Mouse (Mus musculus): ENCODE data around the gene Kif18a. TPM values are rescaled to one million over a fixed set of nuclear protein-coding genes. Genes with fewer than 3 reads are reported as not detected.

Kif18a gene
- polyA plus RNA-seq, 1 experiment, result 0.16 TPM

DNA sequence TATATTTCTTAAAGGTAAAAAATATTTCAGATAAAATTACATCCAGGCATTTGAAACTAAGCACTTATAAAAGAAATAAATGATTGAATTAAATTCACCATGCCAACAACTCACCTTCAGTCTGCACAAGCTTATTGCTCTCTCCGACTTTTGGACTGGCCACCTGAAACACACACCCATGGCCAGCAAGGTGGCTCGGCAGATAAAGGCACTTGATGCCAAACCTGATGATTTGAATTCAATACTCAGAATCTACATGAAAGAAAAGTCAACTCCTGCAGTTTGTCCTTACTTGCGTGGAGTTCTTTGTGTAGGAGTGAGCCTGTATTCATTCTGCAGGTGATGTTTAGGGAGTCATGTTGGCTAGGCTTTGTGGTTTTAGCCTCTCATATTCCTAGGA is 3.6 kb downstream of the Kif18a start:
- Histone ChIP-seq H3K4me3 (replicated peaks) (no peak overlapping the region), H3K36me3 (replicated peaks; ENCODE audit: low read length) (no peaks in the 10 kb centered on the region), H3K4me1 (peaks cover 27% of the 10 kb centered on the region), H3K27me3 (replicated peaks) (no peaks in the 10 kb centered on the region), H3K9me3 (no peaks in the 10 kb centered on the region)
- TF ChIP-seq GATA1 (IDR thresholded peaks at IDR 0.05; ENCODE audit: borderline replicate concordance, low read length) (no peak), FLI1 (IDR thresholded peaks at IDR 0.05; ENCODE audit: low read length) (no peak)

DNA sequence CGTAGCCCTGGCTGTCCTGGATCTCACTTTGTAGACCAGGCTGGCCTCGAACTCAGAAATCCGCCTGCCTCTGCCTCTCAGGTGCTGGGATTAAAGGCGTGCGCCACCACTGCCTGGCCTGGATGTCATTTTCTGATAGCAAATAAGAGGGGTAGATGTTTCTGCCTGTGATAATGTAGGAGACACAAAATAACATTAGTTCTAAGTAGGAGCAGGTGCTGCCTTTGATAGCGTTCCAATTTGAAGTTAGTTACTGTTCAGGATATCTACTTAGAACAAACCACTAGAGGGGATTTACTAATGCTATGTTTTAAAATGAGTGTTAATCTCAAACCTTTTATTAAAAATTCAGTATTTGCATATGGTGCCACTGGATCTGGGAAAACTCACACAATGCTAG is 8.8 kb downstream of the Kif18a start:
- no peak for TF ChIP-seq GATA1 (IDR thresholded peaks at IDR 0.05; ENCODE audit: borderline replicate concordance, low read length)
- TF ChIP-seq FLI1 (IDR thresholded peaks at IDR 0.05; ENCODE audit: low read length), result no peak
- H3K27me3 ChIP-seq (replicated peaks), result no peaks in the 10 kb centered on the region
- no peaks in the 10 kb centered on the region for H3K9me3 ChIP-seq
- peaks cover 43% of the 10 kb centered on the region for H3K36me3 ChIP-seq (replicated peaks; ENCODE audit: low read length)
- H3K4me1 ChIP-seq, result peaks cover 16% of the 10 kb centered on the region
- no peak overlapping the region for H3K4me3 ChIP-seq (replicated peaks)

DNA sequence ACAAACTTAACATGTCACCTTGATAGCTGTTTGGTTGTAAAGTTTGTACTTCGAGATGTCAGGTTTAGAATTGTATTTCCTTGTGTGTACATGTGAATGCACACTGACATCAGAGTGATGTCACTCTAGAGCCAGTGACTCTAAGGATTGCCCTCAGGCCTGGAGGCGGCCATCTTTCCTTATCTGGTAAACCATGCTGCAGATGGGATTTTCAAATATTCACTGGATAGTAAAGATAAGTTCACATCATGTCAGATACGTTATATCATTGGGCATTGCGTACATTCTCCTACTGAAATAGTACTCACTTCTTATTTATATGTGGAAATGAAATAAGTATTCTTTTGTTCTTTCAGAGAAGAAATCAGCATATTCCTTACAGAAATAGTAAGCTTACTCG is 15.7 kb downstream of the Kif18a start:
- Histone ChIP-seq H3K36me3 (replicated peaks; ENCODE audit: low read length) (peaks cover 48% of the 10 kb centered on the region), H3K27me3 (replicated peaks) (no peaks in the 10 kb centered on the region), H3K4me1 (no peaks in the 10 kb centered on the region), H3K4me3 (replicated peaks) (no peak overlapping the region), H3K9me3 (no peaks in the 10 kb centered on the region)
- no peak for TF ChIP-seq FLI1 (IDR thresholded peaks at IDR 0.05; ENCODE audit: low read length)
- no peak for TF ChIP-seq GATA1 (IDR thresholded peaks at IDR 0.05; ENCODE audit: borderline replicate concordance, low read length)

DNA sequence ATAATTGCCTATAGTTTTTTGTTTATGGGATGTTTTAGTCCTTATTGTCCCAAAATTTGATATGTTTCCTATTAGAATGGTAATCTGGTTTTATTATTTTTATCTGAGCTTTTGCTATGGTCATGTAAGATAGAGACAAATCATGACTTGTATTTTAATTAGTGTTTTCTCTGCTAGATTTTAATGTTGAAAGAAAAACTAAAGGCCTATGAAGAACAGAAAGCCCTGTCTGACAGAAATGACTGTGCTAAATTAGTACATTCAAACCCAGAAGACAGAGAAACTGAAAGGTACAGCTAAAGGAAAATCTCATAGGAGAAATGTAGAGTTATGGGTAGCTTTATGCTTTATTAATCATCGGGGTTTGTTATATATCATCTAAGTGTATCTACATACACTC is 17.6 kb downstream of the Kif18a start:
- TF ChIP-seq GATA1 (IDR thresholded peaks at IDR 0.05; ENCODE audit: borderline replicate concordance, low read length), result no peak
- TF ChIP-seq FLI1 (IDR thresholded peaks at IDR 0.05; ENCODE audit: low read length), result no peak
- Histone ChIP-seq H3K4me1 (no peaks in the 10 kb centered on the region), H3K36me3 (replicated peaks; ENCODE audit: low read length) (peaks cover 42% of the 10 kb centered on the region)

DNA sequence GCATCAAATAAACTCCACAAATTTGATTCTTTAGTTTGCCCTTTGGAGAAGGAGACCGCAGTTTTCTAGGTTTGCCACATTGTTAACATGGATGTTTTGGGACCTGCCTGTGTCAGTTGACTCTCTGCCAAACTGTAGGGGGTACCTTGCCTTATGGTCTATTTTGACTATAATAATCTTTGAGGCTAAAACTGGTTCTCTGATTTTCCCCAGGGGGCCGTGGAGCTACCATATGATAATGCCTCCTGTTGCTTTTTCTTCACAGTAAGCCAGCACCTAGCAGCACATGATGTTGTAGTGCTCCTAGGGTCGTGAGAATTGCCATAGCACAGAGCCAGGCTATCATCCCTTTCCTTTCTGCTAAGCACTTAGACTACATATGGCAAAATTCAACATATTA is 21.7 kb downstream of the Kif18a start:
- H3K36me3 ChIP-seq (replicated peaks; ENCODE audit: low read length), result peaks cover 44% of the 10 kb centered on the region
- H3K27me3 ChIP-seq (replicated peaks), result no peaks in the 10 kb centered on the region
- TF ChIP-seq FLI1 (IDR thresholded peaks at IDR 0.05; ENCODE audit: low read length) (no peak), GATA1 (IDR thresholded peaks at IDR 0.05; ENCODE audit: borderline replicate concordance, low read length) (no peak)

More for the DNA sequence above, 17.6 kb downstream of the Kif18a start:
- no peaks in the 10 kb centered on the region for H3K27me3 ChIP-seq (replicated peaks)
- H3K4me3 ChIP-seq (replicated peaks), result no peak overlapping the region
- no peaks in the 10 kb centered on the region for H3K9me3 ChIP-seq

DNA sequence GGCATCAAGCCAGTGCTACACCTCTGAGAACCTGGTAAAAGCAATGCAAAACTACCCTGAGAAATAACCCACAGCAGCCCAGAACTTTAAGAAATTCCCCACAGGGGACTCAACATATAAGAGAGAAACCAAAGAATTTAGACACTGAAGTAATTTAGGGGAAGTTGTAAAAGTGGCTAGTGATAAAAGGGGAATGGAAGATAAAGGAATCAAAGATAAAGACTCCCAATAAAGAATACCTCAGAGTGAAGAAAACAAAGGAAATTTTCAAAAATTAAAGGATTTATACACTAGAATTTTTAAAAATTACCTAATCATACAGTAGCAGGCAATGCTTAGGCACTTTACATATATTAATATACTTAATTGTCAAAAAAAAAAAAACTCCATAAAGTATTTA is 23.1 kb downstream of the Kif18a start:
- Histone ChIP-seq H3K9me3 (no peaks in the 10 kb centered on the region), H3K27me3 (replicated peaks) (no peaks in the 10 kb centered on the region), H3K4me1 (no peaks in the 10 kb centered on the region), H3K4me3 (replicated peaks) (no peak overlapping the region), H3K36me3 (replicated peaks; ENCODE audit: low read length) (peaks cover 48% of the 10 kb centered on the region)
- TF ChIP-seq GATA1 (IDR thresholded peaks at IDR 0.05; ENCODE audit: borderline replicate concordance, low read length), result no peak
- no peak for TF ChIP-seq FLI1 (IDR thresholded peaks at IDR 0.05; ENCODE audit: low read length)

More for the DNA sequence above, 21.7 kb downstream of the Kif18a start:
- H3K4me3 ChIP-seq (replicated peaks), result no peak overlapping the region
- no peaks in the 10 kb centered on the region for H3K4me1 ChIP-seq
- H3K9me3 ChIP-seq, result no peaks in the 10 kb centered on the region

DNA sequence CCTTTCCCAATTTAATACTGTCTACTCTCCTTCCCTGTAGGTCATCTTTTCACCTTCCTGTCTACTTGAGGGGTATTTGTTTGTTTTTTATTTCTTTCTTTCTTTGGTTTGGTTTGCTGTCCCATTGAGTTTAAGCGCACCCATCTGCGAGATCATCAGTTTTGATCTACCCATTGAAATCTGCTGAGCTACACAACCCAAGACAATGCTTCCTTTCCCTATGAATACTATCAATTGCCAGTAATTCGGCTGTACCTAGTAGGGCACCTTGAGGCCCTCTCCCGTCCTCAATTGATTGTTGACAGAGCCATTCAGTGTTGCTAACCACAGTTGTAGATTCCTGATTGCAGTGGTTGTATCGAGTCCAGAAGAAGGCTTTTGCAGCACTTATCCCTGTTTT is 30.8 kb downstream of the Kif18a start:
- TF ChIP-seq GATA1 (IDR thresholded peaks at IDR 0.05; ENCODE audit: borderline replicate concordance, low read length) (no peak), FLI1 (IDR thresholded peaks at IDR 0.05; ENCODE audit: low read length) (no peak)
- Histone ChIP-seq H3K9me3 (no peaks in the 10 kb centered on the region), H3K36me3 (replicated peaks; ENCODE audit: low read length) (peaks cover 51% of the 10 kb centered on the region), H3K27me3 (replicated peaks) (no peaks in the 10 kb centered on the region), H3K4me1 (no peaks in the 10 kb centered on the region), H3K4me3 (replicated peaks) (no peak overlapping the region)

DNA sequence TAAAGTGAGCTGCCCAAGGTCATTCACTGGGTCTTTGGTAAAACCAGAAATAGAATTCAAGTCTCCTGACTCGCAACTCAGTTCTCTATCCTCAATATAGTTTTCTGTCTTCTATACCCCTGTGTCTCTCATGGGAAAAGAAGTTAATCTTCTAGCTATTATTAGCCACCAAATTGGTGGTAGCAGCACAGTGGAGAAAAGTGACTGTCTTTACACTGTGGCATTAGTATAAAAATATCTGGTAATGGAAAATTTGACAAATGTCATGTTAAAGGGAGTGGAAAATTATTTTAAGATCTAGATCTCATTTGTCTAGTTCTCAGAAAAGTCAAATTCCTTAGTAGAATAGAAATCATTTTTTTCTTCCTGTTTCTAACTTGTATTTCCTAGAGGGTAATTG is 51.3 kb downstream of the Kif18a start:
- no peak overlapping the region for H3K4me3 ChIP-seq (replicated peaks)
- no peaks in the 10 kb centered on the region for H3K4me1 ChIP-seq
- H3K36me3 ChIP-seq (replicated peaks; ENCODE audit: low read length), result peaks cover 26% of the 10 kb centered on the region
- TF ChIP-seq GATA1 (IDR thresholded peaks at IDR 0.05; ENCODE audit: borderline replicate concordance, low read length) (no peak), FLI1 (IDR thresholded peaks at IDR 0.05; ENCODE audit: low read length) (no peak)
- no peaks in the 10 kb centered on the region for H3K27me3 ChIP-seq (replicated peaks)
- no peaks in the 10 kb centered on the region for H3K9me3 ChIP-seq

DNA sequence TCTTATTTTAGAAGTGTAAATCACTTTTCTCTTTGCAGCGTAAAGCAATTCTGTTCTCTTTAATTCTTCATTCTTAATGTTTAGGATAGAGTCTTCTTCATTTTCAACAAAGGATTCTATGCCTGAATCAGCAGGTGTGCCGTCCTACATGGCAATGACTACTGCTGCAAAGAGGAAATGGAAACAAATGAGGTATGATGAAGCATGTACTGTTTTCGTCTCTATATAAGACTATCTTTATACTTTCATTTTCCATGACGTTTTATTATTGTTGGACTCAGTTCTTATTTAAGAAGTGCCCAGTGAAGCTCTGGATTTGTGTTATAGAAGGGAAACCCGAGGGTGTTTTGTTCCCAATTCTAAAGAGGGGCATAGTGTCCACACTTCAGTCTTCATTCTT is 53.7 kb downstream of the Kif18a start:
- Histone ChIP-seq H3K4me1 (no peaks in the 10 kb centered on the region), H3K36me3 (replicated peaks; ENCODE audit: low read length) (peaks cover 39% of the 10 kb centered on the region), H3K9me3 (no peaks in the 10 kb centered on the region), H3K27me3 (replicated peaks) (no peaks in the 10 kb centered on the region), H3K4me3 (replicated peaks) (no peak overlapping the region)
- TF ChIP-seq GATA1 (IDR thresholded peaks at IDR 0.05; ENCODE audit: borderline replicate concordance, low read length) (no peak), FLI1 (IDR thresholded peaks at IDR 0.05; ENCODE audit: low read length) (no peak)

DNA sequence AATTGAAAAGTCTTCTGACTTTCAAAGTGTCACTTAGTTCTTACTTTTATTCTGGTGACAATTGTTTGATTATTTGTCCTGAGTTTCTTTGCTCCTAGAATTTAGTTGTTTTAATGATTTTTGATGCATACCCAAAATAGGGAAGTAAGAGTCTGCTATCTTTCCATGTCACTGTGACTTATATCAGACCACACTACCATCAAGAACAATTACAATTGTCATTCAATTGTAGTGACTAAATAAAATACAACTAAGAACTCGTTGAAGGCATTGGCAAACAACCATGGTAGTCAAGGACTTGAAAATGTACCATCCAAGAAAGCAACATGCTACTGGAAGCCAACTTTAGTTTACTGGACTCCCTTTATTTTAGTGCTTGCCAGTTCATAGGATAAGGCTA is 55.2 kb downstream of the Kif18a start:
- no peak for TF ChIP-seq GATA1 (IDR thresholded peaks at IDR 0.05; ENCODE audit: borderline replicate concordance, low read length)
- no peak for TF ChIP-seq FLI1 (IDR thresholded peaks at IDR 0.05; ENCODE audit: low read length)
- no peaks in the 10 kb centered on the region for H3K27me3 ChIP-seq (replicated peaks)
- H3K4me3 ChIP-seq (replicated peaks), result no peak overlapping the region
- peaks cover 38% of the 10 kb centered on the region for H3K36me3 ChIP-seq (replicated peaks; ENCODE audit: low read length)
- no peaks in the 10 kb centered on the region for H3K4me1 ChIP-seq
- H3K9me3 ChIP-seq, result no peaks in the 10 kb centered on the region

DNA sequence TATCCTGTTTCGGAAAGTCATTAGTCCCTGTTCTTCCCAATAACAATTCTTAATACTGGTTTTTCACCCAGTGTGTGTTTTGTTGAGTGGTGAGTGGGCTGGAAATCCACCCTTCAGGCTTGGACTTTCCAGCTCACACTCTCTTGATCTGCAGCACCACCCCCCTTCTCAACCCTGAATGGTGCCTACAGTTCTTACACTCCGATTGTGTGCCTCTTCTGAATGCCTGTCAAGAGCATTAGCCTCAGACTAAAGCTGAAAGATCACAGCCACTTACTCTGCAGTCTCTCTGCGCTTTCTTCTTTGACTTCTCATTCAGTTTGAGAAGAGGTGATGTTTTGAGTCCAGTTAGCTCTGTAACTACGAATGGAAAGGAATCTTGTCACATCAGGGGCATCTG is 64.8 kb downstream of the Kif18a start:
- Histone ChIP-seq H3K9me3 (no peaks in the 10 kb centered on the region), H3K4me3 (replicated peaks) (no peak overlapping the region), H3K27me3 (replicated peaks) (no peaks in the 10 kb centered on the region), H3K4me1 (no peaks in the 10 kb centered on the region), H3K36me3 (replicated peaks; ENCODE audit: low read length) (peaks cover 26% of the 10 kb centered on the region)
- TF ChIP-seq FLI1 (IDR thresholded peaks at IDR 0.05; ENCODE audit: low read length), result no peak
